Mouse (Mus musculus): ENCODE results near the gene Egfl6. TPM values are rescaled to one million over a fixed set of nuclear protein-coding genes. Genes with fewer than 3 reads are reported as not detected.

The Egfl6 gene
- total RNA-seq (2014; rRNA removed) (0.09 TPM in 1 of 2 replicates, not detected in the other), polyA plus RNA-seq (2012; rRNA removed) (not detected in 2 replicates)

DNA sequence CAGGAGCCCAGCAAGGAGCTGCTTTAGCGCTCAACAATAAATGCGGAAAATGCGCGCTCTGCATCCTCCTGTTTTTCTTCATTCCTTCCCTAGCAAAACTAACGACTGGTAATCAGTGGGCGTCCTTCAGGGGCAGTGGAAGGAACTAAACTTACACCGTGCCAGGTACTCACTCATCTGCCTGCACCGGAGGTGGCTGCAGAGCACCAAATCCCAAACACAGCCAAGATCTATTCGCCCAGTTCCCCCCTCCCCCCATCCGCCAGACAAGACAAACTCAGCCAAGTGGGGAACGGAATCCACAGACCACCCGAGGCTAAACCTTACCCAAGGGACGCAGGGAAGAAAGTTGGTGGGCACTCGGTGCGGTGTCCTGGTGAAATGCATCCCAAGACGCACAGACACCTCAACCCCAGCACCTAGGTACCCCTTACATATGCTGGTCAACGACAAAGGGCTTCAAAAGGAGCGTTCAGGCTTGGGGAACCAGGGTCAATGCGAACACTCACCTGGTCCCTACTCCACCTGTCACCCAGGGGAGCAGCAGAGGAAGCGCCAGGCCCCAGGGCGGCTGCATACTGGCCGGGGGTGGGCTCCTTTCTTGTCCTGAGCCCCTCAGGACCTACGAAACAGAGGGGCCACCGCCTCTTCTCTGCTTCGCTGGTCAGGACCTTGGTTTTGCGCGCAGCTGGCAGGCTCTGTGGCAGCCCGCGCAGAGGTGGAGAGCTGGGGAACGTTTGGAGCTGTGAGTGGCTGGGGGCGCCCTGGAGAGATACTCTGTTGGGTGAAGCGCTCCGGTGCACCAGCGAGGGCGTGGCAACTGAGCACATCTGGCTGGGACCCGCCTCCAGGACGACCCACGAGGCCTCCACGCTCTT lies at the start of gene Egfl6:
TSS of gene Egfl6 (minus strand) at position 774 of the 878 bp plus-strand sequence.
- no peaks in the 10 kb centered on the region for H3K36me3 ChIP-seq (ENCODE audit: control insufficient read depth, insufficient read depth, low read length)
- no peak within 1 kb of the TSS for H3K27ac ChIP-seq (replicated peaks; ENCODE audit: insufficient read depth, low read depth, low read length)
- H3K79me2 ChIP-seq (ENCODE audit: control insufficient read depth, insufficient read depth, low read length): no peaks in the 10 kb centered on the region
- H3K4me3 ChIP-seq (ENCODE audit: insufficient read depth, low read depth, low read length): no peak within 1 kb of the TSS
- no peak for DNase-seq (ENCODE audit: extremely low read depth, low read depth, low spot score)
- no peaks in the 10 kb centered on the region for H3K4me1 ChIP-seq (ENCODE audit: control insufficient read depth, insufficient read depth, low read length)
- 0 out of 2 replicates have a peak, but pooled peaks cover 2% of the 10 kb centered on the region for H3K27me3 ChIP-seq (ENCODE audit: control insufficient read depth, insufficient read depth, low read length)
- H3K9ac ChIP-seq (ENCODE audit: low read depth, low read length): no peak within 1 kb of the TSS
- TF ChIP-seq CTCF (IDR thresholded peaks at IDR 0.05; ENCODE audit: low read depth, low read length) (no peak), POLR2A (IDR thresholded peaks at IDR 0.05; ENCODE audit: extremely low read depth, insufficient read depth, low read length) (no peak)
- WGBS: 4% methylated on average over 35 of the region's 39 CpGs

DNA sequence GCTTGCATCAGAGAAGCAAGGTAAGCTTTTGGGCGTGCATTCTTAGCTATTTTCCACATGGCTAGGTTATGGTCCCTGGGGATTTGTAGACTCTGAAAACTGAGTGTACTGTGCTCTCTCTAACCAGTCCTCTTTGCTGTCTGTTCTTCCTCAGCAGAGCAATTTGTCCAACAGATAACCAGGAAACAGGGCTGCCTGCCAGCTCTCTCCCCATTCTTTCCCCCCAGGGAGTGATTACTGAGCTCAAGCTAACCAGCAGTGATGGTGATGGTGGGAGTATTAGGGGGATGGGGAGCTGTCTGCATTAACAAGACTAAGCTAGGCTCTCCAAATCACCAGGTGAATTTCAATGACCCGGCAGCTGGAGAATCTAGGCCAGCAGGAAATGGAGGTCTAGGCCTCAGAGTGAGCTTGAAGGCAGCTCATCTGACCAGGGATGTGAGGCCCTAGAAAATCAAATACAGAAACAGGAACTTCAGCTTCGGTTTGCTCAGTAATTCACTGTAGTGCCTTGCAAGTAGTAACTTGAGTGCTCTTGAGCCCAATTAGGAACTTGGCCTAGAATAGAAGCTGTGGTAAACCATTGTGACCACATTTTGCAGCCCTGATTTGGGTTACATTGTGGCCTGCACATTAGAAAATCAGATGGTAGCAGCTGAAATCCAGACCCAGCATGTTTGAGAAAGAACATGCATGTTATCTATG lies 41.5 kb upstream of the Egfl6 start:
- Histone ChIP-seq H3K27me3 (ENCODE audit: control insufficient read depth, insufficient read depth, low read length) (no peaks in the 10 kb centered on the region), H3K4me3 (ENCODE audit: insufficient read depth, low read depth, low read length) (no peak overlapping the region), H3K27ac (replicated peaks; ENCODE audit: insufficient read depth, low read depth, low read length) (no peak overlapping the region), H3K36me3 (ENCODE audit: control insufficient read depth, insufficient read depth, low read length) (no peaks in the 10 kb centered on the region), H3K4me1 (ENCODE audit: control insufficient read depth, insufficient read depth, low read length) (no peaks in the 10 kb centered on the region), H3K9ac (ENCODE audit: low read depth, low read length) (no peak overlapping the region), H3K79me2 (ENCODE audit: control insufficient read depth, insufficient read depth, low read length) (no peaks in the 10 kb centered on the region)
- DNase-seq (ENCODE audit: extremely low read depth, low read depth, low spot score): no peak
- 68% methylated on average over 3 of the region's 3 CpGs for WGBS
- no peak for TF ChIP-seq CTCF (IDR thresholded peaks at IDR 0.05; ENCODE audit: low read depth, low read length)
- TF ChIP-seq POLR2A (IDR thresholded peaks at IDR 0.05; ENCODE audit: extremely low read depth, insufficient read depth, low read length): no peak

DNA sequence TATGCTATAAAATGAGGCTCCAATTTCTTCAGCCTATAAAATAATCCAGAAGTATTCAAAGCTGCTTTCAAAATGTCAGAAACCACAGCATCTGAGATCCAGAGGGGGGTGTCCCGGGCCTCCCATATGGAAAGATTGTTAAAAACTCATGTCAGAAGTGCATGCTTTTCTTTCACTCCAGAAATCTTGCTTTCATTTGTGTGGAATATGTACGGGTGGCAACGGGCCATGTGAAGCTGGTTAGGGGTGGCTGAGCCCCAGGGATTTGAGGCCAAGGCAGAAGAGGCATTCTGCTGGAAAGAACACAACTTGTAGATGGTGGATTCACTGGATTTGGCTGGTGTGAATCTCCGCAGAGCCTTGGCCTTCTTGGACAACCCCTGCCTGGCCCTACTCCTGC lies 40.7 kb upstream of the Egfl6 start:
- WGBS: 92% methylated on average over 4 of the region's 4 CpGs
- TF ChIP-seq CTCF (IDR thresholded peaks at IDR 0.05; ENCODE audit: low read depth, low read length): no peak
- TF ChIP-seq POLR2A (IDR thresholded peaks at IDR 0.05; ENCODE audit: extremely low read depth, insufficient read depth, low read length): no peak

DNA sequence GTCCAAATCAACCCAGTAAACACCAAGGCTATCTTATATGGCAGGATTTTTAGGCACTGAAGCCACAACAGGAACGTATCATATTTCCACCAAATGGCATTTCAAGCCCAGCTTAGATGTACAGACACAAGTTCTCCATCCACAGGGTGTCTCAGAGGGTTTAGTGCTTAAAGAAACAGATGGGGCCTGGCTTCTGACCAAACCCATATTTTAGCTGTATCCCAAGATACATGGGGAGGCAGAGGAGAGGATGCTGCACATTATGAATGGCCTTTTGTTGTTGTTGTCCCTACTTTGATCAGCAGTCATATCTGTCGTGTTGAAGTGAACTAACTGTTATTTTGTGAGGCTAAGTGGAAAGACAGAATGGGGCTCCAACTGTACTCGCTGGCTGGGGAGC lies 37.7 kb upstream of the Egfl6 start:
- Histone ChIP-seq H3K9ac (ENCODE audit: low read depth, low read length) (no peak overlapping the region), H3K4me3 (ENCODE audit: insufficient read depth, low read depth, low read length) (no peak overlapping the region), H3K36me3 (ENCODE audit: control insufficient read depth, insufficient read depth, low read length) (no peaks in the 10 kb centered on the region), H3K4me1 (ENCODE audit: control insufficient read depth, insufficient read depth, low read length) (no peaks in the 10 kb centered on the region), H3K27ac (replicated peaks; ENCODE audit: insufficient read depth, low read depth, low read length) (no peak overlapping the region), H3K27me3 (ENCODE audit: control insufficient read depth, insufficient read depth, low read length) (no peaks in the 10 kb centered on the region), H3K79me2 (ENCODE audit: control insufficient read depth, insufficient read depth, low read length) (no peaks in the 10 kb centered on the region)
- TF ChIP-seq POLR2A (IDR thresholded peaks at IDR 0.05; ENCODE audit: extremely low read depth, insufficient read depth, low read length) (no peak), CTCF (IDR thresholded peaks at IDR 0.05; ENCODE audit: low read depth, low read length) (no peak)
- no peak for DNase-seq (ENCODE audit: extremely low read depth, low read depth, low spot score)
- 90% methylated on average over 3 of the region's 3 CpGs for WGBS

More for the DNA sequence above, 40.7 kb upstream of the Egfl6 start:
- H3K79me2 ChIP-seq (ENCODE audit: control insufficient read depth, insufficient read depth, low read length): no peaks in the 10 kb centered on the region
- no peak for DNase-seq (ENCODE audit: extremely low read depth, low read depth, low spot score)
- H3K27me3 ChIP-seq (ENCODE audit: control insufficient read depth, insufficient read depth, low read length): no peaks in the 10 kb centered on the region
- no peaks in the 10 kb centered on the region for H3K4me1 ChIP-seq (ENCODE audit: control insufficient read depth, insufficient read depth, low read length)
- H3K9ac ChIP-seq (ENCODE audit: low read depth, low read length): no peak overlapping the region
- H3K27ac ChIP-seq (replicated peaks; ENCODE audit: insufficient read depth, low read depth, low read length): no peak overlapping the region
- no peaks in the 10 kb centered on the region for H3K36me3 ChIP-seq (ENCODE audit: control insufficient read depth, insufficient read depth, low read length)
- H3K4me3 ChIP-seq (ENCODE audit: insufficient read depth, low read depth, low read length): no peak overlapping the region

DNA sequence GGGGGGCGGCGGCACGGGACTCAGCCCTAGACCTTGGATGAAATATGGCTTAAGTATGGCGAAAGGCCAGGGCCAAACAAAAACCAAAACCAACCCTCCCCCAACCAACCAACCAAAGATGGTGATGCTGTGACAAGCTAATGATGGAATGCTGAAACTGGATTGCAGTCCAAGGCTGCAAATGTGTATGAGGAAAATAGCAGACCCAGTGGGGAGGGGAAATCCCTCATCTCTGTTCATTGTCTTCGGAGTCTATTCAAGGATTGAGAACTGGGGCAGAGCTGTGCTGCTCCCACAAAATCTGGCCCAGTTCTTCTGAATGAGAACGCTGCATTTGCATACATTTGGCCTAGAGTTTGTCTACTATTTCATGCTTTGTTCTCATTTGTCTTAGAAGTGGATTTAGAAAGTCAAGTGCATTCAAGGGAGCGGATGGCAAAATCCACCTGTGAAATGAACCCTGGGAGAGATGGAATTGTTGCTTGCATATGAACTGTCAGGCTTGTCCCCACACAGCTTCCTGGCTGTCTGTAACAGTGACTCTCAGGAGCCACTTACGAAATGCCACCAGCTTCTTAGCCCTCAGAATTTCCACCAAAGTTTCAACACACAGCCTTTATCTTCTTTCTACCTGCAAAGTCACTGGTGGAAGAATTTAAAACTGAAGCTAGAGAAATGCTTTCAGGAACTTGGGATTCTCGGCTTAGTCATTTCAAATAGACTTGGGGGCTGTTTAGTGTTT lies 36.2 kb upstream of the Egfl6 start:
- TF ChIP-seq POLR2A (IDR thresholded peaks at IDR 0.05; ENCODE audit: extremely low read depth, insufficient read depth, low read length): no peak
- no peak for TF ChIP-seq CTCF (IDR thresholded peaks at IDR 0.05; ENCODE audit: low read depth, low read length)
- 84% methylated on average over 9 of the region's 9 CpGs for WGBS
- Histone ChIP-seq H3K4me3 (ENCODE audit: insufficient read depth, low read depth, low read length) (no peak overlapping the region), H3K4me1 (ENCODE audit: control insufficient read depth, insufficient read depth, low read length) (no peaks in the 10 kb centered on the region), H3K36me3 (ENCODE audit: control insufficient read depth, insufficient read depth, low read length) (no peaks in the 10 kb centered on the region), H3K27me3 (ENCODE audit: control insufficient read depth, insufficient read depth, low read length) (no peaks in the 10 kb centered on the region), H3K79me2 (ENCODE audit: control insufficient read depth, insufficient read depth, low read length) (no peaks in the 10 kb centered on the region), H3K27ac (replicated peaks; ENCODE audit: insufficient read depth, low read depth, low read length) (no peak overlapping the region), H3K9ac (ENCODE audit: low read depth, low read length) (no peak overlapping the region)
- DNase-seq (ENCODE audit: extremely low read depth, low read depth, low spot score): no peak

Data from liver, adult 2 months (tissue).